Mouse (Mus musculus): Measurements from ENCODE around the gene Trak1. TPM values are rescaled to one million over a fixed set of nuclear protein-coding genes. Genes with fewer than 3 reads are reported as not detected.

Trak1 gene
- polyA plus RNA-seq, 1 experiment from 2014 or later, result 5.1 TPM

DNA sequence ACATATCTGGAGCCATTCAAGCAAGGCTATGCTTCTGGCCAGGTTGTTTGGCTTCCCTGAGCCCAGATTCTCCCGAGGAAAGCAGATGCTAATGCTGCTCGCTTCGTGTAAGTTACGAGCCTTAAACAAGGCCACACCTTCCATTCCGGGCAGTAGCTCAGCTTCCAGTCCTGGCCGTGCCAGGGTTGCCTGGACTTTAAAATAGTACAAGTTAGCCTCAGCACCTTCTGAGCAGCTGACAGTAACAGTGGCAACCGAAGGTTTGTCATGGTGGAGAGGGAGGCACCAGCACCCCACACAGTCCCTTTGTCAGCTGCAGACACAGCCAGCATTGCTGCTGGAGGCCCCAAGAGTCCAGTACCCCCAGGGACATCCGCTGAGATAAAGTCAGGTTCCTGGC, 61.1 kb downstream of the Trak1 start:
- WGBS (ENCODE audit: insufficient replicate concordance), result 72% methylated on average over 8 of the region's 8 CpGs
- Histone ChIP-seq H3K9me3 (ENCODE audit: low read length) (no peaks in the 10 kb centered on the region), H3K27me3 (ENCODE audit: insufficient read depth, low read length) (no peaks in the 10 kb centered on the region), H3K36me3 (replicated peaks; ENCODE audit: insufficient read depth, low read length) (no peaks in the 10 kb centered on the region), H3K9ac (replicated peaks) (0 out of 2 replicates have a peak overlapping the region, but pooled peaks have one; percentile 11), H3K4me2 (ENCODE audit: low read depth, low read length) (no peak overlapping the region), H3K4me3 (ENCODE audit: low read depth, low read length) (no peak overlapping the region), H3K4me1 (ENCODE audit: insufficient read depth) (peaks cover 29% of the 10 kb centered on the region), H3K27ac (ENCODE audit: low read depth) (no peak overlapping the region)
- no peak for ATAC-seq
- DNase-seq, result no peak
- TF ChIP-seq CTCF (IDR thresholded peaks at IDR 0.05; ENCODE audit: low read depth), result no peak
- TF ChIP-seq EP300 (IDR thresholded peaks at IDR 0.05; ENCODE audit: low read depth), result no peak

GRCm38 (mm10) chr9:121359266-121359972, 62.1 kb downstream of the Trak1 start:
- H3K36me3 ChIP-seq (replicated peaks; ENCODE audit: insufficient read depth, low read length), result peaks cover 4% of the 10 kb centered on the region; the same call in 1 of the 2 replicates
- H3K27ac ChIP-seq (ENCODE audit: low read depth), result peak overlapping the region; percentile 91
- H3K4me3 ChIP-seq (ENCODE audit: low read depth, low read length), result no peak overlapping the region
- TF ChIP-seq EP300 (IDR thresholded peaks at IDR 0.05; ENCODE audit: low read depth), result no peak
- no peak for TF ChIP-seq CTCF (IDR thresholded peaks at IDR 0.05; ENCODE audit: low read depth)
- H3K27me3 ChIP-seq (ENCODE audit: insufficient read depth, low read length), result no peaks in the 10 kb centered on the region
- no peak for ATAC-seq
- no peak overlapping the region for H3K4me2 ChIP-seq (ENCODE audit: low read depth, low read length)
- H3K4me1 ChIP-seq (ENCODE audit: insufficient read depth), result peaks cover 29% of the 10 kb centered on the region
- 49% methylated on average over 3 of the region's 3 CpGs for WGBS (ENCODE audit: insufficient replicate concordance)
- DNase-seq, result no peak
- H3K9me3 ChIP-seq (ENCODE audit: low read length), result no peaks in the 10 kb centered on the region
- H3K9ac ChIP-seq (replicated peaks), result 0 out of 2 replicates have a peak overlapping the region, but pooled peaks have one; percentile 30

GRCm38 (mm10) chr9:121360327-121360954, 63.1 kb downstream of the Trak1 start:
- DNase-seq, result peak; percentile 43
- no peaks in the 10 kb centered on the region for H3K9me3 ChIP-seq (ENCODE audit: low read length)
- H3K4me1 ChIP-seq (ENCODE audit: insufficient read depth), result peaks cover 23% of the 10 kb centered on the region
- H3K36me3 ChIP-seq (replicated peaks; ENCODE audit: insufficient read depth, low read length), result peaks cover 4% of the 10 kb centered on the region; the same call in 1 of the 2 replicates
- H3K4me2 ChIP-seq (ENCODE audit: low read depth, low read length), result peak overlapping the region; percentile 66
- no peak for TF ChIP-seq CTCF (IDR thresholded peaks at IDR 0.05; ENCODE audit: low read depth)
- no peak for TF ChIP-seq EP300 (IDR thresholded peaks at IDR 0.05; ENCODE audit: low read depth)
- H3K27me3 ChIP-seq (ENCODE audit: insufficient read depth, low read length), result no peaks in the 10 kb centered on the region
- ATAC-seq, result peak; percentile 69
- peak overlapping the region; percentile 37 for H3K9ac ChIP-seq (replicated peaks)
- 18% methylated on average over 11 of the region's 12 CpGs for WGBS (ENCODE audit: insufficient replicate concordance)
- 0 out of 2 replicates have a peak overlapping the region, but pooled peaks have one; percentile 11 for H3K4me3 ChIP-seq (ENCODE audit: low read depth, low read length)
- peak overlapping the region; percentile 91 for H3K27ac ChIP-seq (ENCODE audit: low read depth)

DNA sequence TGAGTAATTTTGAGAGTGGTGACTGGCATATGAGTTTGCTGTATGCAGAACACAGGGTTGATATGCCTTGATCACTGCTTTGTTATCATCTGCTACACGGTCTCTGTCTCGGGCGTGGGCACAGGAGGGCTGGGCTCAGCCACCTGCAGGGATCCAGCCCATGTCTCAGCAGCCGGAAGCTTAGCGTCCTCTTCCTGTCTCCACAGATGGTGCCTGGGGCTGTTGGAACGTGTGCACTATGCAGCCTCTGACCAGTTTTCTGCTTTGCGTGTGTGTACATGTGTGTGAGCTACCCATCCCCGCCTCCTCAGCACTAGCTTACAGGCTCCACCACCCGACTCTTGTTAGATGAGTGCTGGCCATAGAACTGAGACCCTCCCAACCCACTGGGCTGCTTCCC, 63.7 kb downstream of the Trak1 start:
- Histone ChIP-seq H3K27ac (ENCODE audit: low read depth) (peak overlapping the region; percentile 91), H3K9me3 (ENCODE audit: low read length) (no peaks in the 10 kb centered on the region), H3K9ac (replicated peaks) (peak overlapping the region; percentile 37), H3K4me1 (ENCODE audit: insufficient read depth) (peaks cover 18% of the 10 kb centered on the region), H3K27me3 (ENCODE audit: insufficient read depth, low read length) (no peaks in the 10 kb centered on the region), H3K4me3 (ENCODE audit: low read depth, low read length) (0 out of 2 replicates have a peak overlapping the region, but pooled peaks have one; percentile 11), H3K4me2 (ENCODE audit: low read depth, low read length) (peak overlapping the region; percentile 66), H3K36me3 (replicated peaks; ENCODE audit: insufficient read depth, low read length) (peaks cover 4% of the 10 kb centered on the region; the same call in 1 of the 2 replicates)
- DNase-seq (peak; percentile 57), ATAC-seq (peak; percentile 83)
- TF ChIP-seq EP300 (IDR thresholded peaks at IDR 0.05; ENCODE audit: low read depth), result no peak
- no peak for TF ChIP-seq CTCF (IDR thresholded peaks at IDR 0.05; ENCODE audit: low read depth)
- 37% methylated on average over 9 of the region's 9 CpGs for WGBS (ENCODE audit: insufficient replicate concordance)

GRCm38 (mm10) chr9:121363932-121364331, 66.6 kb downstream of the Trak1 start:
- Histone ChIP-seq H3K9me3 (ENCODE audit: low read length) (no peaks in the 10 kb centered on the region), H3K4me1 (ENCODE audit: insufficient read depth) (peaks cover 17% of the 10 kb centered on the region), H3K27ac (ENCODE audit: low read depth) (no peak overlapping the region), H3K9ac (replicated peaks) (no peak overlapping the region), H3K27me3 (ENCODE audit: insufficient read depth, low read length) (no peaks in the 10 kb centered on the region), H3K36me3 (replicated peaks; ENCODE audit: insufficient read depth, low read length) (peaks cover 9% of the 10 kb centered on the region; the same call in 1 of the 2 replicates), H3K4me2 (ENCODE audit: low read depth, low read length) (no peak overlapping the region), H3K4me3 (ENCODE audit: low read depth, low read length) (no peak overlapping the region)
- WGBS (ENCODE audit: insufficient replicate concordance), result 86% methylated on average over 19 of the region's 19 CpGs
- TF ChIP-seq EP300 (IDR thresholded peaks at IDR 0.05; ENCODE audit: low read depth), result no peak
- ATAC-seq (no peak), DNase-seq (no peak)

- 81% methylated on average over 18 of the region's 18 CpGs for whole genome bisulfite sequencing (ENCODE audit: insufficient replicate concordance)
- no peak overlapping the region for H3K9ac ChIP-seq (replicated peaks)
- H3K4me1 ChIP-seq (ENCODE audit: insufficient read depth), result peaks cover 8% of the 10 kb centered on the region
- no peak overlapping the region for H3K4me3 ChIP-seq (ENCODE audit: low read depth, low read length)
- H3K27me3 ChIP-seq (ENCODE audit: insufficient read depth, low read length), result no peaks in the 10 kb centered on the region
- DNase-seq, result no peak
- peaks cover 9% of the 10 kb centered on the region; the same call in 1 of the 2 replicates for H3K36me3 ChIP-seq (replicated peaks; ENCODE audit: insufficient read depth, low read length)
- H3K4me2 ChIP-seq (ENCODE audit: low read depth, low read length), result no peak overlapping the region
- H3K27ac ChIP-seq (ENCODE audit: low read depth), result no peak overlapping the region
- no peak for ATAC-seq
- TF ChIP-seq EP300 (IDR thresholded peaks at IDR 0.05; ENCODE audit: low read depth), result no peak
- TF ChIP-seq CTCF (IDR thresholded peaks at IDR 0.05; ENCODE audit: low read depth), result no peak
- no peaks in the 10 kb centered on the region for H3K9me3 ChIP-seq (ENCODE audit: low read length)
These were observed 69.0 kb downstream of the Trak1 start for GRCm38 (mm10) chr9:121366135-121366863.

All from liver, postnatal 0 days (tissue).